Mouse (Mus musculus) heart, embryonic 14.5 days (tissue): Measurements from ENCODE around the gene Soga1. TPM values are rescaled to one million over a fixed set of nuclear protein-coding genes. Genes with fewer than 3 reads are reported as not detected.

ENCODE experiments used
- ATAC-seq: fragments of 200-750 bp; cut with Nextera tagmentation; 2 replicates; pipeline ENCODE4 v1.8.0; 2017; ENCODE audit warnings: low read depth, moderate TSS enrichment; ENCODE audit not compliant: insufficient number of reproducible peaks, insufficient read depth, low FRiP score
- H3K27ac ChIP-seq, 2 experiments: fragments of 200-500 bp in 1 of 2; fragments of 300-500 bp in 1 of 2; sonication (generic) in 1 of 2; replicated peaks in 1 of 2; 2 replicates each; pipeline ENCODE4 v1.5.1; 2012 to 2014; ENCODE audit warnings: low read depth in 2 of 2, low read length in 2 of 2, control low read depth in 1 of 2, mild to moderate bottlenecking in 1 of 2, mixed read lengths in 1 of 2; ENCODE audit not compliant: control insufficient read depth in 1 of 2, insufficient read depth in 1 of 2
- H3K27me3 ChIP-seq: fragments of 300-500 bp; sonication (generic); 2 replicates; pipeline ENCODE4 v1.6.1; 2014; ENCODE audit warnings: mild to moderate bottlenecking, low read length, control low read depth; ENCODE audit not compliant: control insufficient read depth, insufficient read depth
- H3K36me3 ChIP-seq: fragments of 300-500 bp; sonication (generic); 2 replicates; pipeline ENCODE4 v1.6.1; 2014; ENCODE audit warnings: mild to moderate bottlenecking, control low read depth, low read length, mixed read lengths; ENCODE audit not compliant: control insufficient read depth, insufficient read depth
- H3K4me1 ChIP-seq, 2 experiments: fragments of 200-500 bp in 1 of 2; fragments of 300-500 bp in 1 of 2; sonication (generic) in 1 of 2; 2 replicates each; pipeline ENCODE4 v1.6.1; 2012 to 2014; ENCODE audit warnings: low read length in 2 of 2, control low read depth in 1 of 2, mixed read lengths in 1 of 2; ENCODE audit not compliant: control insufficient read depth in 2 of 2, insufficient read depth in 2 of 2
- H3K4me2 ChIP-seq: fragments of 300-500 bp; sonication (generic); 2 replicates; pipeline ENCODE4 v1.6.1; 2014; ENCODE audit warnings: mild to moderate bottlenecking, low read length
- H3K4me3 ChIP-seq, 2 experiments: fragments of 200-500 bp in 1 of 2; fragments of 300-500 bp in 1 of 2; sonication (generic) in 1 of 2; 2 replicates each; pipeline ENCODE4 v1.5.1; 2012 to 2014; ENCODE audit warnings: low read length in 2 of 2, mild to moderate bottlenecking in 2 of 2, control low read depth in 1 of 2, low read depth in 1 of 2, moderate library complexity in 1 of 2; ENCODE audit not compliant: control insufficient read depth in 1 of 2, insufficient read depth in 1 of 2
- H3K9ac ChIP-seq: fragments of 300-500 bp; sonication (generic); 2 replicates; pipeline ENCODE4 v1.6.1; 2014; ENCODE audit warnings: mild to moderate bottlenecking, low read length
- H3K9me3 ChIP-seq: fragments of 300-500 bp; sonication (generic); 2 replicates; pipeline ENCODE4 v1.6.1; 2016; ENCODE audit warnings: low read length, control low read depth; ENCODE audit not compliant: control insufficient read depth
- WGBS: fragments of 180-500 bp; shearing (Covaris S2); extraction: QIAGEN DNeasy Blood & Tissue Kit; methylation state at CpG from one replicate; pipeline ENCODE4 v1.1.7; 2014; 5-methylcytosine and 5-hydroxymethylcytosine counted together
- polyA plus RNA-seq: library from polyadenylated mRNA; unstranded; fragments of >200 nt; fragmentation: Nextera tagmentation; extraction: Ambion mirVana; gene quantifications from 2 replicates; pipeline ENCODE4 v1.2.1, GENCODE M21; 2014

Gene Soga1
- polyA plus RNA-seq, 1 experiment from 2014 or later = 5.0 TPM

GRCm38 (mm10) chr2:156967388-156967787 lies 111.7 kb downstream of the Soga1 start:
- Histone ChIP-seq H3K9me3 (no peaks in the 10 kb centered on the region), H3K4me1 (peaks cover 6 to 9% of the 10 kb centered on the region in 2 experiments; a peak in 2 of 4 replicates), H3K9ac (no peak overlapping the region), H3K4me3 (no peak overlapping the region), H3K36me3 (0 out of 2 replicates have a peak, but pooled peaks cover 5% of the 10 kb centered on the region), H3K27ac (no peak overlapping the region), H3K27me3 (no peaks in the 10 kb centered on the region), H3K4me2 (no peak overlapping the region)
- ATAC-seq = no peak
- WGBS = 70% methylated on average over 6 of the region's 6 CpGs

Other genes with a start within 250 kb of the Soga1 start
- 34.0 and 36.2 TPM in 2 replicates for gene Tgif2, start 239.2 kb downstream of the Soga1 start, polyA plus RNA-seq
- gene 4930518I15Rik, start 221.3 kb downstream of the Soga1 start, polyA plus RNA-seq = 3.9 and 6.2 TPM in 2 replicates
- gene Rab5if, start 216.1 kb downstream of the Soga1 start, polyA plus RNA-seq = 189 and 194 TPM in 2 replicates
- gene Sla2, start 192.1 kb downstream of the Soga1 start, polyA plus RNA-seq = 0.19 and 0.26 TPM in 2 replicates
- gene Ndrg3, start 87.2 kb downstream of the Soga1 start, polyA plus RNA-seq = 32.0 and 32.9 TPM in 2 replicates
- 35.9 and 36.8 TPM in 2 replicates for gene Dsn1, start 72.1 kb downstream of the Soga1 start, polyA plus RNA-seq
- not detected in 2 replicates for gene Tldc2, start 7.8 kb upstream of the Soga1 start, polyA plus RNA-seq
- gene Samhd1, start 56.0 kb upstream of the Soga1 start, polyA plus RNA-seq = 18.3 and 19.6 TPM in 2 replicates
- gene Rbl1, start 125.3 kb upstream of the Soga1 start, polyA plus RNA-seq = 18.2 and 19.9 TPM in 2 replicates
- gene Rpn2, start 199.8 kb upstream of the Soga1 start, polyA plus RNA-seq = 165 and 176 TPM in 2 replicates
- 0.43 and 0.46 TPM in 2 replicates for gene Mroh8, start 200.3 kb upstream of the Soga1 start, polyA plus RNA-seq